Mouse (Mus musculus): ENCODE measurements at regions not wholly inside any gene's neighbourhood (a gene's known extent, or its start where the extent isn't known, plus 50 kb on each side); places are given as distances from the start of the nearest gene placed in this dataset.

- H3K27me3 ChIP-seq (ENCODE audit: control insufficient read depth, insufficient read depth, low read length): no peaks in the 10 kb centered on the region
- no peak overlapping the region for H3K9ac ChIP-seq (ENCODE audit: low read length)
- no peaks in the 10 kb centered on the region for H3K9me3 ChIP-seq (replicated peaks; ENCODE audit: control insufficient read depth, low read length)
- no peaks in the 10 kb centered on the region for H3K36me3 ChIP-seq (ENCODE audit: control insufficient read depth, insufficient read depth, low read length)
- no peak overlapping the region for H3K4me2 ChIP-seq (ENCODE audit: low read depth, low read length)
- no peak overlapping the region for H3K4me3 ChIP-seq (replicated peaks; ENCODE audit: low read length)
- no peaks in the 10 kb centered on the region for H3K4me1 ChIP-seq (ENCODE audit: control insufficient read depth, insufficient read depth, low read length)
- ATAC-seq (ENCODE audit: insufficient read depth, low FRiP score): no peak
- H3K27ac ChIP-seq (ENCODE audit: low read length): no peak overlapping the region
These were observed 527.0 kb upstream of the Auts2 start for GRCm38 (mm10) chr5:133070141-133070540.

DNA sequence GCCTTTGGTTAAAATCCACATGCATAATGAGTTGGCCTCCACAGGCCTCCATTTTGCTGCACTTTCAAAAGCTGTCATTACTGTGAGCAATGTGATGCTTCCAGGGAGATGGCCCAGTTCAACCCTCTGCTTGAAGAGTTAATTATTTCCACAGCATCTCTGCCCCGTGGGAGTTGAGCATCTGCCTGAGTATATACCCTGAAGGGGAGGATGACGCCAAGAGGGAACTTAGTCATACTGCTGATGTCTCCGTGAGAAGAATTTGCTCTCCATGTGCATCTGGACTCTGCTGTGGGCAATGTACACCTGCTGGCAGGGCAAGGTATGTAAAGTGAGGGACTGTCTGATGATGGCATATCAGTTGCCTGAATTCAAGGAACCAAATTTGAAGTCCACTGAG lies 519.3 kb upstream of the Auts2 start:
- 71% methylated on average over 3 of the region's 3 CpGs for WGBS
- Histone ChIP-seq H3K27ac (ENCODE audit: low read length) (no peak overlapping the region), H3K27me3 (ENCODE audit: control insufficient read depth, insufficient read depth, low read length) (no peaks in the 10 kb centered on the region), H3K9ac (ENCODE audit: low read length) (no peak overlapping the region), H3K9me3 (replicated peaks; ENCODE audit: control insufficient read depth, low read length) (no peaks in the 10 kb centered on the region), H3K4me3 (replicated peaks; ENCODE audit: low read length) (no peak overlapping the region), H3K4me2 (ENCODE audit: low read depth, low read length) (no peak overlapping the region), H3K4me1 (ENCODE audit: control insufficient read depth, insufficient read depth, low read length) (no peaks in the 10 kb centered on the region), H3K36me3 (ENCODE audit: control insufficient read depth, insufficient read depth, low read length) (no peaks in the 10 kb centered on the region)
- no peak for ATAC-seq (ENCODE audit: insufficient read depth, low FRiP score)

DNA sequence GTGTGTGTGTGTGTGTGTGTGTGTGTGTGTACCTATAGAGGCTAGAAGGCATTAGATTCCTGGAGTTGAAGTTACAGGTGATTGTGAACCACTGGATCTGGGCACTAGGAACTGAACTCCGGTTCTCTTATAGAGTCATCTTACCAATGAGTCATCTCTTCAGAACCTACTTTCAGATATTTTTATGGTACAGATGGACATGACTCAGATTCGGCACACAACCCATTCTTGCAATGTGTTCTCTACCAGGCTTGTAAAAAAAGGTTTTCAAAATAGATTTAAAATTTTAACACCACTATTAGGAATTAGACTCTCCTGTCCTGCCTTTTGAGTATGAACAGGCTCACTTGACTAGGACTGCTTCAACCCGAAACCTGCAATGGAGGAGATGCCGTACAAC lies 504.3 kb upstream of the Auts2 start:
- Histone ChIP-seq H3K27me3 (ENCODE audit: control insufficient read depth, insufficient read depth, low read length) (no peaks in the 10 kb centered on the region), H3K9me3 (replicated peaks; ENCODE audit: control insufficient read depth, low read length) (no peaks in the 10 kb centered on the region), H3K27ac (ENCODE audit: low read length) (no peak overlapping the region), H3K9ac (ENCODE audit: low read length) (no peak overlapping the region), H3K4me3 (replicated peaks; ENCODE audit: low read length) (no peak overlapping the region), H3K4me1 (ENCODE audit: control insufficient read depth, insufficient read depth, low read length) (no peaks in the 10 kb centered on the region), H3K36me3 (ENCODE audit: control insufficient read depth, insufficient read depth, low read length) (no peaks in the 10 kb centered on the region), H3K4me2 (ENCODE audit: low read depth, low read length) (no peak overlapping the region)
- WGBS: 95% methylated on average over 4 of the region's 4 CpGs
- no peak for ATAC-seq (ENCODE audit: insufficient read depth, low FRiP score)

- no peak for ATAC-seq (ENCODE audit: insufficient read depth, low FRiP score)
- Histone ChIP-seq H3K27ac (ENCODE audit: low read length) (no peak overlapping the region), H3K4me3 (replicated peaks; ENCODE audit: low read length) (no peak overlapping the region), H3K9ac (ENCODE audit: low read length) (no peak overlapping the region), H3K4me1 (ENCODE audit: control insufficient read depth, insufficient read depth, low read length) (no peaks in the 10 kb centered on the region), H3K4me2 (ENCODE audit: low read depth, low read length) (no peak overlapping the region), H3K27me3 (ENCODE audit: control insufficient read depth, insufficient read depth, low read length) (no peaks in the 10 kb centered on the region), H3K36me3 (ENCODE audit: control insufficient read depth, insufficient read depth, low read length) (no peaks in the 10 kb centered on the region), H3K9me3 (replicated peaks; ENCODE audit: control insufficient read depth, low read length) (no peaks in the 10 kb centered on the region)
- WGBS: 62% methylated on average over 9 of the region's 9 CpGs
These were observed 502.5 kb upstream of the Auts2 start for GRCm38 (mm10) chr5:133045637-133046036.

- Histone ChIP-seq H3K4me3 (replicated peaks; ENCODE audit: low read length) (no peak overlapping the region), H3K4me1 (ENCODE audit: control insufficient read depth, insufficient read depth, low read length) (no peaks in the 10 kb centered on the region), H3K9ac (ENCODE audit: low read length) (no peak overlapping the region), H3K9me3 (replicated peaks; ENCODE audit: control insufficient read depth, low read length) (peaks cover 5% of the 10 kb centered on the region; the same call in 1 of the 2 replicates), H3K36me3 (ENCODE audit: control insufficient read depth, insufficient read depth, low read length) (no peaks in the 10 kb centered on the region), H3K4me2 (ENCODE audit: low read depth, low read length) (no peak overlapping the region), H3K27me3 (ENCODE audit: control insufficient read depth, insufficient read depth, low read length) (no peaks in the 10 kb centered on the region), H3K27ac (ENCODE audit: low read length) (no peak overlapping the region)
- ATAC-seq (ENCODE audit: insufficient read depth, low FRiP score): no peak
- 88% methylated on average over 4 of the region's 4 CpGs for WGBS
These were observed 484.4 kb upstream of the Auts2 start for GRCm38 (mm10) chr5:133027590-133027989.

- Histone ChIP-seq H3K27me3 (ENCODE audit: control insufficient read depth, insufficient read depth, low read length) (no peaks in the 10 kb centered on the region), H3K9me3 (replicated peaks; ENCODE audit: control insufficient read depth, low read length) (peaks cover 5% of the 10 kb centered on the region; the same call in 1 of the 2 replicates), H3K27ac (ENCODE audit: low read length) (no peak overlapping the region), H3K4me1 (ENCODE audit: control insufficient read depth, insufficient read depth, low read length) (no peaks in the 10 kb centered on the region), H3K9ac (ENCODE audit: low read length) (no peak overlapping the region), H3K36me3 (ENCODE audit: control insufficient read depth, insufficient read depth, low read length) (no peaks in the 10 kb centered on the region), H3K4me3 (replicated peaks; ENCODE audit: low read length) (no peak overlapping the region), H3K4me2 (ENCODE audit: low read depth, low read length) (no peak overlapping the region)
- 85% methylated on average over 4 of the region's 4 CpGs for WGBS
- ATAC-seq (ENCODE audit: insufficient read depth, low FRiP score): no peak
These were observed 482.0 kb upstream of the Auts2 start for GRCm38 (mm10) chr5:133025121-133025520.

DNA sequence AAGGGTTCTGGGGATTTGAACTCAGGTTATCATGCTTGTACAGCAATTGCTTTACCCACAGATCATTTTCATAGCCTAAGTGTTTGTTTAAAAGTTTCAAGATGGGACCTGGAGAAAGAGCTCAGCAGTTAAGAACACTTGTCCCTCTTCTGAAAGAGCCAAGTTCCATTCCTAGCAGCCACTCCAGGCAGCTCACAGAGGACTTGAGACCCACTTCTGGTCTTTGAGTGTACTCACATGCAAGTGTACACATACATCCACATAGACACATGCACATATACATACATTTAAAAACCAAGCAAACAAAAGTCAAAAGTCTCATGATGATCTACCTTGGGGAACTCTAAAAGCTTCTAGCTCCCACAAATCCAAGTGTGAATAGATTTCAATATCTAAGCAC lies 477.7 kb upstream of the Auts2 start:
- no peak for ATAC-seq (ENCODE audit: insufficient read depth, low FRiP score)
- Histone ChIP-seq H3K9ac (ENCODE audit: low read length) (no peak overlapping the region), H3K4me2 (ENCODE audit: low read depth, low read length) (no peak overlapping the region), H3K27me3 (ENCODE audit: control insufficient read depth, insufficient read depth, low read length) (no peaks in the 10 kb centered on the region), H3K36me3 (ENCODE audit: control insufficient read depth, insufficient read depth, low read length) (no peaks in the 10 kb centered on the region), H3K9me3 (replicated peaks; ENCODE audit: control insufficient read depth, low read length) (no peaks in the 10 kb centered on the region), H3K4me1 (ENCODE audit: control insufficient read depth, insufficient read depth, low read length) (no peaks in the 10 kb centered on the region), H3K27ac (ENCODE audit: low read length) (no peak overlapping the region), H3K4me3 (replicated peaks; ENCODE audit: low read length) (no peak overlapping the region)

DNA sequence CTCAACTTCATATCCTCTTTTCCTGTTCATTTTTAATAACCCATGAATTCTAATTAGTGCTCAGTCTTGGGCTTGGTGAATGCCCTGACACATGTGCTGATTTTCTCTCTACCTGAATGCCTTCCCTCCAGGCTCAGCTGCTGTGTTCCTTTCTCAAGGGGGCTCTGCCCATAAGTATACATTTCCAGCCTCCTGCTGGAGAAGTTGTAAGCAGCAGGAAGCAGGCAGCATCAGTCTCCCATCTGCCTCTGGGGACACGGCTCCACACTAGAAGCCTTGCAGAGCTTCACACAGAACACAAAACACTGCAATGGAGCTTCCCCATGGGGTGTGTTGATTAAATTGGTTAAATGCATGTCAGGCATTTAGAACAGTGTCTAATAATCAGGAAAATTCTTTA lies 477.0 kb upstream of the Auts2 start:
- Histone ChIP-seq H3K27me3 (ENCODE audit: control insufficient read depth, insufficient read depth, low read length) (no peaks in the 10 kb centered on the region), H3K4me2 (ENCODE audit: low read depth, low read length) (no peak overlapping the region), H3K9me3 (replicated peaks; ENCODE audit: control insufficient read depth, low read length) (no peaks in the 10 kb centered on the region), H3K27ac (ENCODE audit: low read length) (no peak overlapping the region), H3K4me3 (replicated peaks; ENCODE audit: low read length) (no peak overlapping the region), H3K9ac (ENCODE audit: low read length) (no peak overlapping the region), H3K36me3 (ENCODE audit: control insufficient read depth, insufficient read depth, low read length) (no peaks in the 10 kb centered on the region), H3K4me1 (ENCODE audit: control insufficient read depth, insufficient read depth, low read length) (no peaks in the 10 kb centered on the region)
- ATAC-seq (ENCODE audit: insufficient read depth, low FRiP score): no peak
- 35% methylated on average over 1 of the region's 1 CpGs for WGBS

- Histone ChIP-seq H3K4me2 (ENCODE audit: low read depth, low read length) (no peak overlapping the region), H3K9me3 (replicated peaks; ENCODE audit: control insufficient read depth, low read length) (no peaks in the 10 kb centered on the region), H3K4me1 (ENCODE audit: control insufficient read depth, insufficient read depth, low read length) (no peaks in the 10 kb centered on the region), H3K36me3 (ENCODE audit: control insufficient read depth, insufficient read depth, low read length) (no peaks in the 10 kb centered on the region), H3K4me3 (replicated peaks; ENCODE audit: low read length) (no peak overlapping the region), H3K27me3 (ENCODE audit: control insufficient read depth, insufficient read depth, low read length) (no peaks in the 10 kb centered on the region), H3K9ac (ENCODE audit: low read length) (no peak overlapping the region), H3K27ac (ENCODE audit: low read length) (no peak overlapping the region)
- WGBS: 83% methylated on average over 14 of the region's 14 CpGs
- peak; percentile 33; the same call in 1 of the 2 replicates for ATAC-seq (ENCODE audit: insufficient read depth, low FRiP score)
These were observed 467.8 kb upstream of the Auts2 start for GRCm38 (mm10) chr5:133010624-133011575.
